Mouse (Mus musculus): Measurements from ENCODE around the gene Cphx3.
"Not testable (repeated sequence)": the region's sequence is repeated elsewhere in the genome, so short reads cannot be mapped to it uniquely, and the experiment has no call there.

The Cphx3 gene

DNA sequence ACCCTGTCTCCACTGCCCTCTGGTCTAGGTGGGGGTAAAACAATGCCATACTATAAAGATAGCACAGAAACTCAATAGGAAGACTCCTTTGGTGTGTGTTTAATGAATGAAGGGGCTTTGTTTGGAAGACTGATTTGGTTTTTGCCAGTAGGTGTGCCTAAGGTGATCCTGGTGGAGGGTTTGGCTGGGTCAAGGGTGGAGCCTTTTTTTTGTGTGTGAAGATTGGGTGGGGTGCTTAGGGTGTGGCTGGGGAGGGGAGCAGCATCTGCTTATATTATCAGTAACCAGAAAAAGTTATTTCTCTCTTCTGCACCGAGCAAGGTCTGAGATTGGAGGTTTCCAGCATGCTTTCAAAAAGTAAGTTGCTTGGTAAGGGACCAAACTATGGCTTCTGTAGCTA, at the start of gene Cphx3:
Gene Cphx3, plus strand, starts transcription at position 301 of the 400 bp plus-strand sequence.
- H3K27me3 ChIP-seq (ENCODE audit: control insufficient read depth, insufficient read depth, low read length, poor library complexity, severe bottlenecking); DNase-seq (ENCODE audit: low read depth, low spot score); H3K36me3 ChIP-seq (ENCODE audit: control insufficient read depth, insufficient read depth, low read length, poor library complexity, severe bottlenecking): not testable (repeated sequence)

DNA sequence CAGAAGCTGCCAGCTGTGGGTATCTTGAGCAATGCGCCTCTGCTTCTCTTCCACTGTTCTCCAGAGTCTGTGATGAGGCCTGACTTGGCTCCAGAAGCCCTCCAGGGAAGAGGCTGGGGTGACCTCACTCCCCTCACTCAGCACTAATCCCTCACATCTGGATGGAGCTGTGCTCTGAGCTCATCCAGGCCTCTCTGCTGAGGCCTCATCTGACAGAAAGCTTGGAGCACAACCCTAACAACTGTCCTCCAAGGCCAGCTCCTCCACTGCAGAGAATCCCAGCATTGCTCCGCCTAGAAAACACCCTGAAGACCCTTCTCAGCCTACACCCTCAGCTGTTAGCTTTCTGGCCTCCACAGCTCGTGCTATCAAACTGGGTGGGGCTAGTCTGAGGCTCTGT, 47.7 kb upstream of the Cphx3 start:
- H3K36me3 ChIP-seq (ENCODE audit: control insufficient read depth, insufficient read depth, low read length, poor library complexity, severe bottlenecking); DNase-seq (ENCODE audit: low read depth, low spot score); H3K27me3 ChIP-seq (ENCODE audit: control insufficient read depth, insufficient read depth, low read length, poor library complexity, severe bottlenecking): not testable (repeated sequence)

DNA sequence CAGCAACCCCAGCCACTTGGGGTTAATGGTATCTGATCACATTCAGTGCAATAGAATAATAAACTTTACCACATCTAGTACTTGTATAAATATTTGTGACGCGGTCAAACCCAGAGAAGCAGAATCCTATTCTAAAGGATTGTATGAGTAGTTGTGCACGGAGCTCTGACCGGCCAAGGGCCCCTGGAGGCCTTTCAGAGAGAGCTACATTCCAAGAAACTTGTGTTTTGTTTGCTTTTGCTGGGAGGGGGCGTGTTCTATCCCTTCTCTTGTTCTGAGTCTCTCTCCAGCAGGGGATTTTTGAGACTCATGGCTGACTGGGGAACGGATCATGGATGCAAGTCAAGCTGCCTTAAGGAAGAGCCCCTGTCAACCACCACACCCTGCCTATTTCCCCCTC, 46.7 kb upstream of the Cphx3 start:
- not testable (repeated sequence) for DNase-seq (ENCODE audit: low read depth, low spot score); H3K36me3 ChIP-seq (ENCODE audit: control insufficient read depth, insufficient read depth, low read length, poor library complexity, severe bottlenecking); H3K27me3 ChIP-seq (ENCODE audit: control insufficient read depth, insufficient read depth, low read length, poor library complexity, severe bottlenecking)

DNA sequence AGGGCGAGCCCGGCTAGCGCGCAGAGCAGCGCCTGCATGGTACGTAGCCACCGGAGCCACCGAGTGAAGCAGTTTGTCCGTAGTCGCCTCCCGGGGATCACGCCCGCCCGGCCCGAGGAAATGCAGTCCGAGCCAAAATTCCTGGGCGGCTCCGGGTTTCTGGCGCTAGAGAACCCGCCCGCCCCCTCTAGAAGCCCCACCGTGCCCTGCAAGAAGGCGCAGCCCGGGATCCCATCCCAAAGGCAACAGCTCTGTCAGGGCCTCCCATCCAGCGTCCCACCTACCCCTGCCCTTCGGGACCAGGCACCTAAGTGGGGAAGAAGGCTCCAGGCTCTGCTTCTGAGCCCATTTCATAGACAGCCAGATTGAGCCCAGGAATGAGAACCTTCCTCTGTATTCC, 39.5 kb upstream of the Cphx3 start, which contains the start of gene Gm9780:
Gene Gm9780, minus strand, starts transcription at position 101 of the 400 bp plus-strand sequence.
- not testable (repeated sequence) for DNase-seq (ENCODE audit: low read depth, low spot score); H3K27me3 ChIP-seq (ENCODE audit: control insufficient read depth, insufficient read depth, low read length, poor library complexity, severe bottlenecking); H3K36me3 ChIP-seq (ENCODE audit: control insufficient read depth, insufficient read depth, low read length, poor library complexity, severe bottlenecking)

DNA sequence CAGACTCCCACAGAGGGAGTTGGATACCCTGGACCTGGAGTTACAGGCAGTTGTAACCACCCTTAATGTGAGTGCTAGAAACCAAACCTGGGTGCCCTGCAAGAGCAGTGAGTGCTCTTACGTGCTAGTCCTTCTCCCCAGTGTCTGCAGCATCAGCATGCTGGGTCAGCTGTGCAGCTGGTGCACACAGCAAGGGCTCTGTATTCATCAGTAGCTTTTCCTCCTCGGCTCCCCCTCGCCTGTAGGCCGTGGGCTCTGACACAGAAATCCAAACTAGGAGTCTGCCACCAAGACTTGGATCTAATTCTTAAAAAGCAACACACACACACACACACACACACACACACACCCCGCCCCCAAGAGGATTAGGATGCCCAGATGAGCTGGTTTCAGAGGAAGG, 37.1 kb upstream of the Cphx3 start:
- not testable (repeated sequence) for DNase-seq (ENCODE audit: low read depth, low spot score); H3K27me3 ChIP-seq (ENCODE audit: control insufficient read depth, insufficient read depth, low read length, poor library complexity, severe bottlenecking); H3K36me3 ChIP-seq (ENCODE audit: control insufficient read depth, insufficient read depth, low read length, poor library complexity, severe bottlenecking)

DNA sequence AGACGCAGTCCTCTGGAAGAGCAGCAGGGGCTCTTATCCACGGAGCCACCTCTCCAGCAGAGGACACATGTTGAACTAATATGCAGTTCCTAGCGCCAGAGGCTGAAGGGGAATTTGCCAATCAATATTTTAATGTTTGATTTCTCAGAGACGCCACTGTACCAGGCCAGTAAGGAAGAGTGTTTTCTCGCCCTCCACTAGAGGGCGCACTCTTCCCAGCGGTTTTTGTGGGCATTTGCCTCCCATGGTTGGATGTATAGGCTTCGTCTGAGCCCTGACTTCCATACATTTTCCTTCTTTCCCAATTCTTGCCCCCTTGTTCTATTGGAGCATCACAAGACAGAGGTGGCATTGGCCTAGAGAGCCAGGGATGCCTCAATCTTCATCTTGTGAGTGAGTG, 35.1 kb upstream of the Cphx3 start:
- H3K36me3 ChIP-seq (ENCODE audit: control insufficient read depth, insufficient read depth, low read length, poor library complexity, severe bottlenecking); DNase-seq (ENCODE audit: low read depth, low spot score); H3K27me3 ChIP-seq (ENCODE audit: control insufficient read depth, insufficient read depth, low read length, poor library complexity, severe bottlenecking): not testable (repeated sequence)

DNA sequence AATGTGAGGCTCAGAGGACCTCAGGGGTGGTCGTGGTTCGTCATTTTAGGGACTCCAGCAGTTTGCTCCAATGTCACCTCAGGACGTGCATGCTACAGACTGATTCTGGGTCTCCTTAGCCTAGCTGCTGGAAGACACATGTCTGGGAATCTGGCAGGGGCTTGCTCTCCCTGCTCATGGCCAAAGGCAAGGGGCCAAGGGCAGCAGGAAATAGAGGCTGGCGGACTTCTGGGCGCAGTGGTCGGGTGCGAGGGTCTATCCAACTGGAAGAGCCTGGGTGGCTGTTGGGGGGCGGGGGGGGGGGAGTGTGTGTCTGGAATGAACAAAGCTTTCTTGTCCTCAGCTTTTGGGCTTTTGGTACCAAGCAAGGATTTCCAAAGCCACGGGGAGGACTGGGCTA, 33.3 kb upstream of the Cphx3 start:
- not testable (repeated sequence) for H3K36me3 ChIP-seq (ENCODE audit: control insufficient read depth, insufficient read depth, low read length, poor library complexity, severe bottlenecking); DNase-seq (ENCODE audit: low read depth, low spot score); H3K27me3 ChIP-seq (ENCODE audit: control insufficient read depth, insufficient read depth, low read length, poor library complexity, severe bottlenecking)

DNA sequence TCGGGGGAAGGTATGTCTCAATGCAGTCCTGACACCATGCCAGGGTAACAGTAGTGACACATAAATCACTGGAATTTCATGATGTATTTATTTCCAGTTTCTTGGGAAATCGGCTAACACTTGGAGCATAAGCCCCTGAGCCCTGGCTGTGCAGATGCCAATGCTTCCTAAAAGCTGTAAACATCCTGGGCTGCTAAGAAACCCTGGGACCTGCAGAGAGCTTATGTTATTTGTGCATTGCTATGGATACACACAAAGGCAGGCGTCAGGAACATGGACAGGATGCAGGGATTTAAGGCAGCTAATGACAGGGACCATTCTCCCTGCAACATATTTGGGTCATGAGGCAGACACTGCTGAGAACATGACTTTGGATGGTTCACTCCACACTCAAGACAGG, 23.9 kb upstream of the Cphx3 start:
- not testable (repeated sequence) for H3K27me3 ChIP-seq (ENCODE audit: control insufficient read depth, insufficient read depth, low read length, poor library complexity, severe bottlenecking); DNase-seq (ENCODE audit: low read depth, low spot score); H3K36me3 ChIP-seq (ENCODE audit: control insufficient read depth, insufficient read depth, low read length, poor library complexity, severe bottlenecking)

DNA sequence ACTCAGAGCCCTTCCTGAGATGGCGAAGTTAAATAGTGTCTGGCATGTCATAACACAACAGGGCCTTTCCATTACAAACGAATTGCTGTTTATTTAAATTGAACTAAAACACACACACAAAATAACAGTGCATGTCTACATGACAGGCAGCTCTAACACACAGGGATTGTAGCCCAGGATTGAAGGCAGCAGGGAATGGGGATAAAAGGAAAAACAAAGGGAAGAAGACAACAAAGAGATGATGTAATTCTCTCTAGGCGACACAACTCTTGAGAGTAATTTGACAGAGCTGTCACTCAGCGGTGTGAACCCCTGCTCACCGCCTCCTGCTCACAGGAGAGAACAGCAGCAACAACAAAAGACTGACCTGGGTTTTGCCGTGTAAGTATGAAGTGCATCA, 22.7 kb upstream of the Cphx3 start:
- H3K27me3 ChIP-seq (ENCODE audit: control insufficient read depth, insufficient read depth, low read length, poor library complexity, severe bottlenecking); DNase-seq (ENCODE audit: low read depth, low spot score); H3K36me3 ChIP-seq (ENCODE audit: control insufficient read depth, insufficient read depth, low read length, poor library complexity, severe bottlenecking): not testable (repeated sequence)

DNA sequence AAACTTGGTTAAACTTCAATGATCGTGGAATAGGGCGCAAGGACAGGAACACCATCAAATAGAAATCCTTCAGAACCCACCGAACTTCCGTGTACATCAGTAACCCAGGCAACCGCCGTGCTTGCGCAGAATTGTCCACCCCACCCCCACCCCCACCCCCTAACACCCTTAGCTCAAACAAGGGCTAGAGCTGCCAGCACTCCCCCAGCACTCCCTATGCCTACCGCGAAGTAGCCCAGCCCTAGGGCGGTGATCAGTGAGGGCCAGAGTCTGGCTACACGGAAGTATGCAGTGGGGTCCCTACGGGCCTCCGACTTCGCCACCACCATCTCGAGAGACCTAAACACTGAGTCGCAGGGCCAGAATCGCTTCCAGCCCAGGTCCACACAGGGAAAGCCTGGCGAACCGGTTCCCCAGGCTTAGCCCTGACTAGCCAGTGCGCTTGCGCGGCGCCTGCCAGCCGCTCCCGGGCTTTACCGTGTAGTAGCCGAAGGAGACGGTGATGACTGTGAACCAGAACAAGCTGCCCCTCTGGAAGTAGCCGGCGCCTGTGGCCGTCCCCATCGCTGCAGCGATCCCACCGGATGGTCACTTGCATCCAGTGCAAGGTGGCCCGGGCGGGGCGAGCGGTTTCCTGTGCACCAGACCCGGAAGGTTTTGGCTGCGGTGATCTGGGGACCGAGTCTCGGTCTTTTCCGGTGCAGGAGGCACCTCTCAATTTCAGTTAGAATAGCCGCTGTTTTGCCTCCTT, 15.3 kb upstream of the Cphx3 start:
- not testable (repeated sequence) for H3K36me3 ChIP-seq (ENCODE audit: control insufficient read depth, insufficient read depth, low read length, poor library complexity, severe bottlenecking); DNase-seq (ENCODE audit: low read depth, low spot score); H3K27me3 ChIP-seq (ENCODE audit: control insufficient read depth, insufficient read depth, low read length, poor library complexity, severe bottlenecking)

DNA sequence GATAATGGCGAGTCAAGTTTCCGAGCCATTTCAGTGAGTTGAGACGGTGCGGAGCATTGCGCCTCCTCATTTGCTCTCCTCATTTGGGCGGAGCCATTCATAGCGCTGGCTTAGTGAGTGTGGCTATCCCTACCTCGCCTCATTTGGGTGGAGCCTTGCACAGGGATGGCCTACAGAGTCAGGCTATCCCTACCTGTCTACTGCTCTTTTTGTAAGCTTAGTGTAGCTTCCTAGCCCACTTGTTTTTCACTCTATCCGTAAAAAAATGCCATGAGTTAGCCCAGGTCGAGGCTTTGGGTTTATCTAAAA, 14.8 kb upstream of the Cphx3 start, which contains the start of gene Tmem254c:
Gene Tmem254c, minus strand, starts transcription at position 31 of the 309 bp plus-strand sequence.
- H3K36me3 ChIP-seq (ENCODE audit: control insufficient read depth, insufficient read depth, low read length, poor library complexity, severe bottlenecking); DNase-seq (ENCODE audit: low read depth, low spot score); H3K27me3 ChIP-seq (ENCODE audit: control insufficient read depth, insufficient read depth, low read length, poor library complexity, severe bottlenecking): not testable (repeated sequence)

DNA sequence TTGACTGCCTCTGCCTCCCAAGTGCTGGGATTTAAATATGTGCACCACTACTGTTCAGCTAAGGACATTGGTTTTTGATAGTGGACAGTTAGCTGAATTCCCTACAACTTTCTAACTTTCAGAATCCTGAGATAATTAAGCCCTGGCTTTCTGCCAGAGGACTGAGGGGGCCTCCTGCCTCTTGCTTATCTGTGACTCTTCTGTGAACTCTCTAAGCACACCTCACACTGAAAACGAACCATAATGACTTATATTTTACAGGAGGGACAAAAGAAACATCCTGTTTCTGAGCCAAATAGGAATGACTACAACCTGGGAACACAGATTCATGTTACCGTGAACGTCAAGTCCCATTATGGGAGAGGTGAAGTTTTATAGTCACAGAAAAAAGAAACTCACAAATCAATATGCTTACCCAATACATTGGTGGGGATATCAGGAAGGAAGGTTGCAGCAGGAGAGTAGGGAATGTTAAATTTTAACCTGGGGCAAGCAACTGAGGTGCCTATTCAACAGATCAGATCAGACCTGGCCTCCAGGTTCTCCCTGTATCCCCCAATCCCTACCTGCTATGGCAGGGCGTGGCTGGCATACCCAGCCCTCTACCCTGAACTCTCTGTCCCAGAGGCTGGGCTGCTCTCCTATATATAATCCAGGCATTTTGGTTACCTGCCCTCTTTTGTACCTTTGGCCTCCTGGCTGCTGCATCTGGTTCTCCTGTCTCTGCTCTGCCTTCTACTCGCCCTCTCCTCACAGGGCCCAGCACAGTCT, 5.3 kb upstream of the Cphx3 start:
- not testable (repeated sequence) for DNase-seq (ENCODE audit: low read depth, low spot score); H3K27me3 ChIP-seq (ENCODE audit: control insufficient read depth, insufficient read depth, low read length, poor library complexity, severe bottlenecking)

DNA sequence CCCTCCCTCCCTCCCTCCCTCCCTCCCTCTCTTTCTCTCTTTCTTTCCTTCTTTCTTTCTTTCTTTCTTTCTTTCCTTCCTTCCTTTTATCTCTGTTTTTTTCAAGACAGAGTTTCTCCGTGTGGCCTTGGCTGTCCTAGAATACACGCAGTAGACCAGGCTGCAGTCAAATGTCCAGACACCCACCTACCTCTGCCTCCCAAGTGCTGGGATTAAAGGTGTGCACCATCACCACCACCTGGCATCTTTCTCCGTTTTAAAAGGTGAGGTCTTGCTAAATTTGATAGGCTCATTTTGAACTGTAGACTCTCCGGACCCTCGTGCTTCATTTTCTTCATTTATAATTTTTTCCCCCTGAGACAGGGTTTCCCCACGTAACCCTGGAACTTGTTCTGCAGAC, 881 bp upstream of the Cphx3 start, which contains the start of gene Cphx2:
Gene Cphx2, plus strand, starts transcription at position 301 of the 400 bp plus-strand sequence.
- H3K27me3 ChIP-seq (ENCODE audit: control insufficient read depth, insufficient read depth, low read length, poor library complexity, severe bottlenecking); DNase-seq (ENCODE audit: low read depth, low spot score); H3K36me3 ChIP-seq (ENCODE audit: control insufficient read depth, insufficient read depth, low read length, poor library complexity, severe bottlenecking): not testable (repeated sequence)

More for the DNA sequence above, 5.3 kb upstream of the Cphx3 start:
- not testable (repeated sequence) for H3K36me3 ChIP-seq (ENCODE audit: control insufficient read depth, insufficient read depth, low read length, poor library complexity, severe bottlenecking)

DNA sequence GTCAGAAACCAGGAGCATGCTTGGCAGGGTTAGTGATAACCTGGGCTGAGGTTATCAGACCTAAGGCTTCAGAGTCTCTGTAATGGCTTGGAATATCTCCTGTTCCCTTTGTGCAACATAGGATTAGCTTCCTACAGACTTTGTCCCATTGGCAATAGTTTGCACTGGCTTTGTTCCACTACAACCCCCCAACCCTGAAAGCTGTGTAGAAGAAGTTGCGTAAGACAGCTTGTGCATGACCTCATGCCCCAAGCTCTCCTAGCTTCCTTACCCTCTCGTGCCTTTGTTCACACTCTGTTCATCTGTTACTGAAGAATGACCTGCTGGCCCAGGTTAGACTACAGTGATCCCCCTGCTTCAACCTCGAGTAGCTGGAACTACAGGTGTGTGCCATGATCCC, 15.5 kb downstream of the Cphx3 start:
- DNase-seq (ENCODE audit: low read depth, low spot score); H3K36me3 ChIP-seq (ENCODE audit: control insufficient read depth, insufficient read depth, low read length, poor library complexity, severe bottlenecking); H3K27me3 ChIP-seq (ENCODE audit: control insufficient read depth, insufficient read depth, low read length, poor library complexity, severe bottlenecking): not testable (repeated sequence)

DNA sequence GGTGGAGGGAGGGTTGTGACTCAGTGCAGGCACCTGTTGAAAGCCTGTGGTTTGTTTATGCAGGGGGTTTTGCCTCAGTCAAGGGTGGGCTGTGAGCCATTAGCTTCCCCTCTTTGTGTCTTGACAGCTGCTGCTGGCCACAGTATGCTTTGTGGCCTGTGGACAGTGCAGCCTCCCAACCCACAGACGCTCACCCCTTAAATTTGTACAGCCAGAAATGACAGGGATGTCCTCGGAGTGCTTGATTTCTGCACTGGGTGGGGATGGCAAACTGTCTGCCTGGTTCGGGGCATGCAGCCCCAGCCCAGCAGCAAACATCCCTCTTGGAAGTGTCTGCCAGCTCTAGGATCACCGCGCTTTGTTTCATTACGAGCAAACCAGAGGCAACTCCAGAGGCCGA, 36.1 kb downstream of the Cphx3 start, which contains the start of gene Duxbl2:
Gene Duxbl2, plus strand, starts transcription at position 200 of the 400 bp plus-strand sequence.
- not testable (repeated sequence) for DNase-seq (ENCODE audit: low read depth, low spot score); H3K27me3 ChIP-seq (ENCODE audit: control insufficient read depth, insufficient read depth, low read length, poor library complexity, severe bottlenecking); H3K36me3 ChIP-seq (ENCODE audit: control insufficient read depth, insufficient read depth, low read length, poor library complexity, severe bottlenecking)

Data from splenic B cell, adult 2 months (primary cell).